Mouse (Mus musculus): ENCODE results near the gene Rgs9. TPM values are rescaled to one million over a fixed set of nuclear protein-coding genes. Genes with fewer than 3 reads are reported as not detected.

Gene Rgs9
- polyA plus RNA-seq, 1 experiment, result 1.2 TPM

GRCm38 (mm10) chr11:109175376-109175969 lies 122.5 kb downstream of the Rgs9 start:
- no peak for DNase-seq
- Histone ChIP-seq H3K4me1 (replicated peaks; ENCODE audit: control insufficient read depth, insufficient read depth, low read length) (no peaks in the 10 kb centered on the region), H3K4me3 (ENCODE audit: control insufficient read depth, insufficient read depth, low read length) (no peak overlapping the region), H3K36me3 (ENCODE audit: control insufficient read depth, insufficient read depth, low read length) (no peaks in the 10 kb centered on the region), H3K27ac (ENCODE audit: control insufficient read depth, insufficient read depth, low read length) (no peak overlapping the region), H3K27me3 (ENCODE audit: control insufficient read depth, insufficient read depth, low read length) (no peaks in the 10 kb centered on the region)
- TF ChIP-seq POLR2A (IDR thresholded peaks at IDR 0.05; ENCODE audit: control insufficient read depth, extremely low read depth, insufficient read depth, low read length, poor library complexity) (no peak), CTCF (IDR thresholded peaks at IDR 0.05; ENCODE audit: borderline replicate concordance, control insufficient read depth, extremely low read depth, insufficient read depth, low read length, poor library complexity) (no peak)
- WGBS, result 88% methylated on average over 8 of the region's 8 CpGs

Other genes with a start within 250 kb of the Rgs9 start
- not detected in 2 replicates for gene E030025P04Rik, start 153.8 kb downstream of the Rgs9 start, polyA plus RNA-seq (2012; rRNA removed)
- gene Gna13, start 64.7 kb upstream of the Rgs9 start, polyA plus RNA-seq (2012; rRNA removed), result 49.6 and 56.1 TPM in 2 replicates
- gene 9930022D16Rik, start 115.8 kb upstream of the Rgs9 start, polyA plus RNA-seq (2012; rRNA removed), result not detected in 2 replicates
- gene Amz2, start 127.8 kb upstream of the Rgs9 start, polyA plus RNA-seq (2012; rRNA removed), result 55.9 and 75.3 TPM in 2 replicates
- gene Arsg, start 175.2 kb upstream of the Rgs9 start, polyA plus RNA-seq (2012; rRNA removed), result 3.9 and 4.0 TPM in 2 replicates
- gene Slc16a6, start 175.5 kb upstream of the Rgs9 start, polyA plus RNA-seq (2012; rRNA removed), result 9.0 and 11.2 TPM in 2 replicates

Data from thymus, adult 2 months (tissue).